In the genomic region with DNA sequence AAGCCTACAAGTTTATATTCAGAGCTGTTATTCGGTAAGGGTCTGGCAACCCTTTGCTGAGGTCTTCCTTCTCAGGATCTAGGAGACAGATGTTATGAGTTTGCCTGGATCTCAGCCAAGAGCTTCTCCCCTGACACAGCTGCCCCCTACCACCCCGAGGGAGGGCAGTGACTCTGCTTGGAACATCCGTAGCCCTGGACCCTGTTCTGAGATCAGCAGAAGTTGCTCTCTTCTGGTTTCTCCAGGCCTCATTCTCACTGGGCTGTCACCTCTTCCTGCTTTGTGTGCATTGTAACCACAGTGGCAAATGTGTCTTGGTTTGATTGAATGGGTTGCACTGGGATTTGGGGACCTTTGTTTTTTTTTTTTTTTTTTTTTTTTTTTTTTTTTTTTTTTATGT, we compare ENCODE assay signal across 17 mouse cellular contexts.
A peak's percentile ranks its signal among the peaks of the same experiment; 100 is the strongest.
DNase-seq lines count a peak whose midpoint lies in the region; ATAC-seq and TF ChIP-seq lines count a peak whose summit lies in the region.
"Had no signal": no experiment of that assay in that cellular context is flagged by ENCODE, and none has a peak within 500 bp of the region (broad histone marks: within the 10 kb centered on the region; RNA-seq: fewer than 3 reads in every experiment).

No protein-coding gene starts in this region.

- TF ChIP-seq CTCF in hindbrain, postnatal 0 days (IDR thresholded peaks at IDR 0.05; ENCODE audit: low read depth) = no peak
- TF ChIP-seq CTCF in stomach, postnatal 0 days (IDR thresholded peaks at IDR 0.05; ENCODE audit: low read depth) = no peak

- no peak overlapping the region for H3K9ac ChIP-seq in hindbrain, postnatal 0 days (replicated peaks; ENCODE audit: low read length)
- no peak overlapping the region for H3K9ac ChIP-seq in hindbrain, embryonic 14.5 days
- no peak overlapping the region for H3K9ac ChIP-seq in stomach, embryonic 15.5 days
- H3K9ac ChIP-seq in stomach, postnatal 0 days (ENCODE audit: low read length) = no peak overlapping the region
- no peak overlapping the region for H3K9ac ChIP-seq in limb, embryonic 12.5 days (replicated peaks)
- H3K9ac ChIP-seq: liver, embryonic 13.5 days had no signal

- no peaks in the 10 kb centered on the region for H3K4me1 ChIP-seq in hindbrain, postnatal 0 days (ENCODE audit: insufficient read depth, low read length)
- H3K4me1 ChIP-seq in hindbrain, embryonic 14.5 days (replicated peaks; ENCODE audit: control insufficient read depth, insufficient read depth, low read length) = peaks cover 22% of the 10 kb centered on the region; the same call in 1 of the 2 replicates
- H3K4me1 ChIP-seq in stomach, embryonic 15.5 days = peaks cover 8% of the 10 kb centered on the region; the same call in 1 of the 2 replicates
- no peaks in the 10 kb centered on the region for H3K4me1 ChIP-seq in stomach, postnatal 0 days (replicated peaks; ENCODE audit: control insufficient read depth, insufficient read depth)
- H3K4me1 ChIP-seq in limb, embryonic 12.5 days (replicated peaks) = peaks cover 25% of the 10 kb centered on the region
- H3K4me1 ChIP-seq: liver, embryonic 13.5 days; megakaryocyte, embryonic 14.5 days had no signal

- H3K27ac ChIP-seq in hindbrain, postnatal 0 days = no peak overlapping the region
- H3K27ac ChIP-seq in hindbrain, embryonic 14.5 days = no peak overlapping the region
- peak overlapping the region; percentile 21; the same call in 1 of the 2 replicates for H3K27ac ChIP-seq in stomach, embryonic 15.5 days
- no peak overlapping the region for H3K27ac ChIP-seq in stomach, postnatal 0 days (replicated peaks)
- H3K27ac ChIP-seq in limb, embryonic 12.5 days = peak overlapping the region; percentile 83
- H3K27ac ChIP-seq: liver, embryonic 13.5 days had no signal

- no peak overlapping the region for H3K4me3 ChIP-seq in hindbrain, postnatal 0 days (ENCODE audit: low read length)
- H3K4me3 ChIP-seq in hindbrain, embryonic 14.5 days (replicated peaks; ENCODE audit: low read length) = no peak overlapping the region
- no peak overlapping the region for H3K4me3 ChIP-seq in stomach, embryonic 15.5 days (replicated peaks)
- H3K4me3 ChIP-seq in stomach, postnatal 0 days (ENCODE audit: low read depth, low read length) = no peak overlapping the region
- no peak overlapping the region for H3K4me3 ChIP-seq in limb, embryonic 12.5 days (replicated peaks)
- H3K4me3 ChIP-seq: liver, embryonic 13.5 days; megakaryocyte, embryonic 14.5 days had no signal

- no peak for ATAC-seq in hindbrain, postnatal 0 days
- no peak for ATAC-seq in hindbrain, embryonic 14.5 days (ENCODE audit: low FRiP score)
- no peak for ATAC-seq in stomach, embryonic 15.5 days (ENCODE audit: insufficient read depth, low FRiP score, low read depth)
- no peak for ATAC-seq in stomach, postnatal 0 days (ENCODE audit: low FRiP score, low TSS enrichment)
- no peak for ATAC-seq in limb, embryonic 12.5 days (ENCODE audit: insufficient number of reproducible peaks, insufficient read depth, low FRiP score, low TSS enrichment, low read depth)
- ATAC-seq: activated CD4-positive, CD25-positive, alpha-beta regulatory T cell, adult 4 months; forebrain, embryonic 16.5 days; intestine, postnatal 0 days had no signal

- peak; percentile 13 for DNase-seq in hindbrain, postnatal 0 days (ENCODE audit: low spot score)
- DNase-seq in hindbrain, embryonic 14.5 days (ENCODE audit: low spot score) = no peak
- no peak for DNase-seq in stomach, postnatal 0 days (ENCODE audit: low spot score)
- peak; percentile 25 for DNase-seq in yolk sac, embryonic 10.5 days (ENCODE audit: low spot score)
- DNase-seq in spleen, adult 18-20 months = no peak
- DNase-seq in frontal cortex, postnatal 25 days (ENCODE audit: low spot score in 2 of 2) = no peak
- DNase-seq: cerebellum, adult 2 months; heart, postnatal 14 days; liver, embryonic 13.5 days; right cerebral cortex, postnatal 4 days; thymus, postnatal 25 days had no signal

- H3K36me3 ChIP-seq in hindbrain, postnatal 0 days (ENCODE audit: insufficient read depth, low read length) = no peaks in the 10 kb centered on the region
- H3K36me3 ChIP-seq in hindbrain, embryonic 14.5 days (replicated peaks; ENCODE audit: control insufficient read depth, insufficient read depth) = no peaks in the 10 kb centered on the region
- H3K36me3 ChIP-seq in stomach, embryonic 15.5 days = no peaks in the 10 kb centered on the region
- H3K36me3 ChIP-seq in stomach, postnatal 0 days (ENCODE audit: control insufficient read depth, insufficient read depth, low read length) = no peaks in the 10 kb centered on the region
- no peaks in the 10 kb centered on the region for H3K36me3 ChIP-seq in limb, embryonic 12.5 days
- H3K36me3 ChIP-seq: liver, embryonic 13.5 days had no signal

- H3K27me3 ChIP-seq in hindbrain, postnatal 0 days (ENCODE audit: insufficient read depth, low read length) = no peaks in the 10 kb centered on the region
- H3K27me3 ChIP-seq in hindbrain, embryonic 14.5 days (ENCODE audit: control insufficient read depth, insufficient read depth, low read length) = no peaks in the 10 kb centered on the region
- no peaks in the 10 kb centered on the region for H3K27me3 ChIP-seq in stomach, embryonic 15.5 days (replicated peaks)
- H3K27me3 ChIP-seq in stomach, postnatal 0 days (ENCODE audit: control insufficient read depth, insufficient read depth, low read length) = no peaks in the 10 kb centered on the region
- H3K27me3 ChIP-seq in limb, embryonic 12.5 days = no peaks in the 10 kb centered on the region
- H3K27me3 ChIP-seq: liver, embryonic 13.5 days; megakaryocyte, embryonic 14.5 days had no signal

- 40% methylated on average over 3 of the region's 3 CpGs for WGBS in hindbrain, postnatal 0 days
- 52% methylated on average over 3 of the region's 3 CpGs for WGBS in hindbrain, embryonic 14.5 days
- 24% methylated on average over 3 of the region's 3 CpGs for WGBS in stomach, embryonic 15.5 days
- 46% methylated on average over 3 of the region's 3 CpGs for WGBS in stomach, postnatal 0 days
- WGBS in limb, embryonic 12.5 days = 33% methylated on average over 3 of the region's 3 CpGs

- no peak overlapping the region for H3K4me2 ChIP-seq in hindbrain, postnatal 0 days (ENCODE audit: low read depth, low read length)
- H3K4me2 ChIP-seq in hindbrain, embryonic 14.5 days (replicated peaks) = no peak overlapping the region
- no peak overlapping the region for H3K4me2 ChIP-seq in stomach, embryonic 15.5 days
- H3K4me2 ChIP-seq in stomach, postnatal 0 days (replicated peaks; ENCODE audit: low read depth) = no peak overlapping the region
- no peak overlapping the region for H3K4me2 ChIP-seq in limb, embryonic 12.5 days
- H3K4me2 ChIP-seq: liver, embryonic 13.5 days had no signal

- TF ChIP-seq EP300 in stomach, postnatal 0 days (optimal IDR thresholded peaks at IDR 0.05) = no peak

- H3K9me3 ChIP-seq in hindbrain, postnatal 0 days (ENCODE audit: low read length) = no peaks in the 10 kb centered on the region
- H3K9me3 ChIP-seq in hindbrain, embryonic 14.5 days (ENCODE audit: control insufficient read depth, low read length) = no peaks in the 10 kb centered on the region
- no peaks in the 10 kb centered on the region for H3K9me3 ChIP-seq in stomach, embryonic 15.5 days
- no peaks in the 10 kb centered on the region for H3K9me3 ChIP-seq in stomach, postnatal 0 days (ENCODE audit: control insufficient read depth, low read length)
- no peaks in the 10 kb centered on the region for H3K9me3 ChIP-seq in limb, embryonic 12.5 days
- H3K9me3 ChIP-seq: liver, embryonic 13.5 days; megakaryocyte, embryonic 14.5 days had no signal

Comparison
In these comparisons a context has a peak if more than half of its experiments do, and no peak if none do; other contexts are left out.
1. DNase-seq: peak in hindbrain, postnatal 0 days (single experiment) and yolk sac, embryonic 10.5 days (single experiment); none in hindbrain, embryonic 14.5 days (single experiment), stomach, postnatal 0 days (single experiment), spleen, adult 18-20 months (0 of 2) and frontal cortex, postnatal 25 days (0 of 2).
2. H3K27ac ChIP-seq: peak in stomach, embryonic 15.5 days (single experiment) and limb, embryonic 12.5 days (single experiment); none in hindbrain, postnatal 0 days (single experiment), hindbrain, embryonic 14.5 days (single experiment) and stomach, postnatal 0 days (single experiment).